Mouse (Mus musculus): ENCODE results near the gene Mob4. TPM values are rescaled to one million over a fixed set of nuclear protein-coding genes. Genes with fewer than 3 reads are reported as not detected.

Mob4 gene
- total and polyA plus RNA-seq, 2 experiments from 2014 or later, result 95.9 to 155 TPM

DNA sequence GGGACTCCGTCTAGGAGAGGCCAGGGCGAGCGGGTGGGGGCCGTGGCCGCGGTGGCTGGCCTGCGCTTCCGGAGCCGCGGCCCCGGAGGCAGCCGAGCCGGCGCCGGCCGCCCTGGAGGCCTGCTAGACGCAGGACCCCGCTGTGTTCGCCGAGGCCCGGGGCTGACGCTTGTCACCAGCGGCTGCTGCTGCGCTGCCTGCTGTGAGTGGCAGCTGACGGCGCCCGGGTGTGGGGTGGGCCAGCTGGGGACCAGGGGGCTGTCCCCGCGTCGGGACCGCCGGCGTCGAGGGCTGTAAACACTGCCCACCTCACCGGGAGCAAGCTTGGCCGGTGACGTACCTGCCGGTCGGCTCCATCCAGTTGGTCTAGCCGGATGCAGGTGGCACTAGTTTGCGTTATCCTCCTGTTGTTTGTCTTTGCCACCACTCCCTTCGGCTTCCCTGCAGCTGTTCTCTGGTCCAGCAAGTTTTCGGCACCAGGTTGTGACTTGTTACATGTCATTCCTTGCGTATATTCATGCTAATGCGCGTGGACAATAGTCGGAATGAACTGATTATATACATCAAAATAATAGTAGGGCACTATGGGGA, 488 bp downstream of the Mob4 start:
- under 1% methylated on average over 46 of the region's 47 CpGs for WGBS
- Histone ChIP-seq H3K4me3 (ENCODE audit: low read depth, low read length) (peak overlapping the region; percentile 98), H3K9ac (peak overlapping the region; percentile 100), H3K4me1 (ENCODE audit: insufficient read depth) (no peaks in the 10 kb centered on the region), H3K27ac (ENCODE audit: low read depth, low read length) (peak overlapping the region; percentile 98), H3K27me3 (ENCODE audit: insufficient read depth, low read length) (no peaks in the 10 kb centered on the region), H3K9me3 (ENCODE audit: low read length) (no peaks in the 10 kb centered on the region), H3K36me3 (ENCODE audit: insufficient read depth) (no peaks in the 10 kb centered on the region), H3K4me2 (ENCODE audit: low read depth) (peak overlapping the region; percentile 64)
- DNase-seq (no peak), ATAC-seq (peak; percentile 79)
- TF ChIP-seq CTCF (IDR thresholded peaks at IDR 0.05; ENCODE audit: low read depth), result no peak

DNA sequence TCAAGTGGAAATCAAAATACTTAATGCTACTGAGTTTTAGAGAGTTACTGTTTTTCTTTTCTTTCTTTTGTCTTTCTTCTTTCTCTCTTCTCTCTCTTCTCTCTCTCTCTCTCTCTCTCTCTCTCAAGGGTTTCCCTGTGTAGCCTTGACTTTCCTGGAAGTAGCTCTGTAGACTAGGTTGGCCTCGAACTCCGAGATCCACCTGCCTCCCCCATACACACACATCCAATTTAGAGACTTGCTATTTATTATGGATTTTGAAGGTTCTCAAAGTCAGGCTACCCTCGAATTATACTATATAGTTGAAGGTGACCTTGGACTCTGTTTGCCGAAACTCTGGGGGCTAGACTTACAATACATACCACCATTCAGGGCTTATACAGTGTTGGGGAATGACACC, 1.3 kb downstream of the Mob4 start:
- peak overlapping the region; percentile 64 for H3K4me2 ChIP-seq (ENCODE audit: low read depth)
- WGBS, result 73% methylated on average over 4 of the region's 4 CpGs
- no peak overlapping the region for H3K27ac ChIP-seq (ENCODE audit: low read depth, low read length)
- no peak for DNase-seq
- no peak for ATAC-seq
- H3K9me3 ChIP-seq (ENCODE audit: low read length), result no peaks in the 10 kb centered on the region
- H3K36me3 ChIP-seq (ENCODE audit: insufficient read depth), result no peaks in the 10 kb centered on the region
- H3K9ac ChIP-seq, result peak overlapping the region; percentile 100
- no peak for TF ChIP-seq CTCF (IDR thresholded peaks at IDR 0.05; ENCODE audit: low read depth)
- H3K27me3 ChIP-seq (ENCODE audit: insufficient read depth, low read length), result no peaks in the 10 kb centered on the region
- H3K4me1 ChIP-seq (ENCODE audit: insufficient read depth), result no peaks in the 10 kb centered on the region
- H3K4me3 ChIP-seq (ENCODE audit: low read depth, low read length), result peak overlapping the region; percentile 98

DNA sequence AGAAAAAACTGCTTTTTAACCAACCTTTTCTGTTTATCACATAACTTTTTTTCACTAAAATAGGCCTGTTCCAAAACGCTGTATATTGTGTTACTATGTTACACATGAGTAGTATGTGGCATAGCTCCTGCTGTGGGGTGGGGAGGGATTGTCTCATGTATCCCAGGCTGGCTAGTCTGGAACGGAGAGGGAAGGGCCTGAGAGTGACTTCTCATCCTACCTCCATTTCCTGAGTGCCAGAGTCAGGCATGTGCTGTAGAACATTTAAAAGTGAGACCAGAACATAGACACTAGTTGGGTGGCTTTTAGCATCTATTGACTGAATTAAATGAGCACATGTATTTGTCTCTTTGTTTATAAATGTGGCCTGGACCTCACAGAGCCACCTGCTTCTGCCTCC, 2.1 kb downstream of the Mob4 start:
- Histone ChIP-seq H3K4me2 (ENCODE audit: low read depth) (no peak overlapping the region), H3K36me3 (ENCODE audit: insufficient read depth) (no peaks in the 10 kb centered on the region), H3K9me3 (ENCODE audit: low read length) (no peaks in the 10 kb centered on the region), H3K27me3 (ENCODE audit: insufficient read depth, low read length) (no peaks in the 10 kb centered on the region), H3K4me1 (ENCODE audit: insufficient read depth) (no peaks in the 10 kb centered on the region), H3K4me3 (ENCODE audit: low read depth, low read length) (no peak overlapping the region), H3K9ac (no peak overlapping the region), H3K27ac (ENCODE audit: low read depth, low read length) (no peak overlapping the region)
- WGBS, result 71% methylated on average over 2 of the region's 2 CpGs
- ATAC-seq, result no peak
- TF ChIP-seq CTCF (IDR thresholded peaks at IDR 0.05; ENCODE audit: low read depth), result no peak
- DNase-seq, result no peak

GRCm38 (mm10) chr1:55134301-55134700, 3.3 kb downstream of the Mob4 start:
- Histone ChIP-seq H3K4me1 (ENCODE audit: insufficient read depth) (no peaks in the 10 kb centered on the region), H3K4me3 (ENCODE audit: low read depth, low read length) (no peak overlapping the region), H3K36me3 (ENCODE audit: insufficient read depth) (no peaks in the 10 kb centered on the region), H3K27ac (ENCODE audit: low read depth, low read length) (no peak overlapping the region), H3K9me3 (ENCODE audit: low read length) (no peaks in the 10 kb centered on the region), H3K27me3 (ENCODE audit: insufficient read depth, low read length) (no peaks in the 10 kb centered on the region), H3K9ac (no peak overlapping the region), H3K4me2 (ENCODE audit: low read depth) (no peak overlapping the region)
- no peak for ATAC-seq
- no peak for TF ChIP-seq CTCF (IDR thresholded peaks at IDR 0.05; ENCODE audit: low read depth)
- no peak for DNase-seq
- 97% methylated on average over 3 of the region's 3 CpGs for WGBS

GRCm38 (mm10) chr1:55135846-55136245, 4.8 kb downstream of the Mob4 start:
- ATAC-seq (no peak), DNase-seq (no peak)
- Histone ChIP-seq H3K9ac (no peak overlapping the region), H3K4me3 (ENCODE audit: low read depth, low read length) (no peak overlapping the region), H3K36me3 (ENCODE audit: insufficient read depth) (0 out of 2 replicates have a peak, but pooled peaks cover 4% of the 10 kb centered on the region), H3K27ac (ENCODE audit: low read depth, low read length) (no peak overlapping the region), H3K4me1 (ENCODE audit: insufficient read depth) (no peaks in the 10 kb centered on the region), H3K4me2 (ENCODE audit: low read depth) (no peak overlapping the region), H3K27me3 (ENCODE audit: insufficient read depth, low read length) (no peaks in the 10 kb centered on the region), H3K9me3 (ENCODE audit: low read length) (no peaks in the 10 kb centered on the region)
- 100% methylated on average over 1 of the region's 1 CpGs for WGBS
- no peak for TF ChIP-seq CTCF (IDR thresholded peaks at IDR 0.05; ENCODE audit: low read depth)

GRCm38 (mm10) chr1:55144338-55144737, 13.3 kb downstream of the Mob4 start:
- no peaks in the 10 kb centered on the region for H3K9me3 ChIP-seq (ENCODE audit: low read length)
- no peaks in the 10 kb centered on the region for H3K4me1 ChIP-seq (ENCODE audit: insufficient read depth)
- H3K27me3 ChIP-seq (ENCODE audit: insufficient read depth, low read length), result no peaks in the 10 kb centered on the region
- peaks cover 24% of the 10 kb centered on the region for H3K36me3 ChIP-seq (ENCODE audit: insufficient read depth)
- TF ChIP-seq CTCF (IDR thresholded peaks at IDR 0.05; ENCODE audit: low read depth), result no peak
- no peak overlapping the region for H3K9ac ChIP-seq
- no peak overlapping the region for H3K27ac ChIP-seq (ENCODE audit: low read depth, low read length)
- H3K4me3 ChIP-seq (ENCODE audit: low read depth, low read length), result no peak overlapping the region
- H3K4me2 ChIP-seq (ENCODE audit: low read depth), result no peak overlapping the region
- no peak for ATAC-seq
- WGBS, result 98% methylated on average over 4 of the region's 4 CpGs
- no peak for DNase-seq

GRCm38 (mm10) chr1:55145556-55145955, 14.5 kb downstream of the Mob4 start:
- H3K9me3 ChIP-seq (ENCODE audit: low read length), result no peaks in the 10 kb centered on the region
- H3K36me3 ChIP-seq (ENCODE audit: insufficient read depth), result peaks cover 30% of the 10 kb centered on the region
- TF ChIP-seq CTCF (IDR thresholded peaks at IDR 0.05; ENCODE audit: low read depth), result no peak
- H3K4me1 ChIP-seq (ENCODE audit: insufficient read depth), result no peaks in the 10 kb centered on the region
- H3K4me2 ChIP-seq (ENCODE audit: low read depth), result no peak overlapping the region
- DNase-seq (peak; percentile 30), ATAC-seq (no peak)
- H3K27ac ChIP-seq (ENCODE audit: low read depth, low read length), result no peak overlapping the region
- no peak overlapping the region for H3K4me3 ChIP-seq (ENCODE audit: low read depth, low read length)
- no peak overlapping the region for H3K9ac ChIP-seq
- WGBS, result 83% methylated on average over 7 of the region's 7 CpGs
- H3K27me3 ChIP-seq (ENCODE audit: insufficient read depth, low read length), result no peaks in the 10 kb centered on the region

All from forebrain, postnatal 0 days (tissue).